Mouse (Mus musculus): Measurements from ENCODE around the gene Trp63. TPM values are rescaled to one million over a fixed set of nuclear protein-coding genes. Genes with fewer than 3 reads are reported as not detected.

Trp63 gene
- total RNA-seq, 2 experiments from 2014 or later: not detected

DNA sequence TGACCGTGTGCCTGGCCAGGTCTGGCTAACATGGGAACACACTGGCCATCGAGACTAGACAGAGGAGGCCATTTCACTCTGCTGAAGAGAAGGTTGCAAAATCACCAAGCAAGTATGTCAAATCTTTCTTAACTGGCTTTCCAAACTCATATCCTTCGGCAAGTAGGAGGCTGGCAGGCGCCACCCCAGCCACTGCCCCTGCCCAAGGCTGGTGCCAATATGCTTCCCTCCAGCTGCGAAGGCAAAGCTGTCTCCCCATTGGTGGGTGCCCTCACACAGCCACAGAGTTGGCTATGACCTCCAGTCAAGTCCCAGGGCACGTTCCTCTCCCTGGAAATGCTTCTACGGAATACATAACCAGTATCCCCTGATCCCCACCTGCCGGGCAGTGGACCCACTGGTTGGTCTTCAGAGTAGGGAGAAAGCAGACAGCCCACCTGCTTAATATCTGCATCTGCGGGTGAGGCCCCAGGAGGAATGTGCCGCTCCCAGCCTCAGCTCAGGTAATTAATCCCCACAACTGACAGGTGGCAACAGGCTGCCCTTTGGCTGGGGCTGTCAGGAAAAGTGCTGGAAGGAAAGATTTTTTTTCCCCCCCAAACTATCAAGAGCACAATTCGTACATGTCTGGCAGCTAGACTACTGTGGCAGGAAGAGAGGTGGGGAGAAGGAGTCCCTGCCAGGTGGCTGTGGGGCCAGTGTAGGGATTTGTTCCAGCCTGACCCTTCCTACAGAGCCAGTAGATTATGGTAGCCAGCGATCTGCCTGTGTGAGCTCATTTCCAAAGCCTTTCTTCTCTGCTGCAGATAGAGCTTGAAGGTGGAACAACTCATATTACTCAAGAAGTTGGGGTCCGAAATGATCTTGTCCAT is 166.3 kb downstream of the Trp63 start:
- no peak for ATAC-seq (replicated peaks; ENCODE audit: low FRiP score, low TSS enrichment, poor library complexity, severe bottlenecking)

DNA sequence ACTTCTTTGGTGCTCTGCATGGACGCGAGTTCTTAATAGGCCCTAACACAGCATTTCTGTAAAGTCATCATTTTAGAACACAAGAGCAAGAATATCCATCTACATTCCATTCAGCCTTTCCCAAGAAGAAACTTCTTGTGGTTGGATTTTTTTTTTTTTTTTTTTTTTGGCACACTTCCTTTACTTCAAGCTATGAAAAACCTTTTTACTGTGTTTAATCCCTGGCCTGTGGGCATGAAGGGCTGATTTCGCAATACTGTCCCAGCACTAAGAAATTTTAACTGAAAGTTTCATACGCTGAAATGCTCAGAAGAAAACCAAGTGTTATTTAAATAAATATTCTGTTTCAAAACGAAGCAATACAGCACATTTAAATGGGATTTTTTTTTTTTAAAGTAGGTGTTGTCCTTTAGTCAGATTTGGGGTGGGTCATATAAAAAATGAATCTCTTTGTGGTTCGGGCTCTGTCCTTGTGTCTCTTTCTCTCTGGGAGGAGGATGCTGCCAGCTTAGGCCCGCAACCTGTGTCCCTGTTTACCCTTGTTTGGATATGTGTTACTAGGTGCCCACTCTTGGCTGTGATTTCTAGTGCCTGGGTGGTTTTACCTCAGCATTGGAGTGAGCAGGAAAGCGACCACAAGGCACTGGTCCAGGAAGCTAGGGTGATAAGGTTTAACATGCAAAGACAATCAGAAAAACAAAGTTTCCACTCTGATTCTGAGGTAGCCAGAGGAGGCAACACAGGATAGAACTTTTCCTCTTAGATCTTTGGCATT is 177.4 kb downstream of the Trp63 start:
- ATAC-seq (replicated peaks; ENCODE audit: low FRiP score, low TSS enrichment, poor library complexity, severe bottlenecking): no peak

DNA sequence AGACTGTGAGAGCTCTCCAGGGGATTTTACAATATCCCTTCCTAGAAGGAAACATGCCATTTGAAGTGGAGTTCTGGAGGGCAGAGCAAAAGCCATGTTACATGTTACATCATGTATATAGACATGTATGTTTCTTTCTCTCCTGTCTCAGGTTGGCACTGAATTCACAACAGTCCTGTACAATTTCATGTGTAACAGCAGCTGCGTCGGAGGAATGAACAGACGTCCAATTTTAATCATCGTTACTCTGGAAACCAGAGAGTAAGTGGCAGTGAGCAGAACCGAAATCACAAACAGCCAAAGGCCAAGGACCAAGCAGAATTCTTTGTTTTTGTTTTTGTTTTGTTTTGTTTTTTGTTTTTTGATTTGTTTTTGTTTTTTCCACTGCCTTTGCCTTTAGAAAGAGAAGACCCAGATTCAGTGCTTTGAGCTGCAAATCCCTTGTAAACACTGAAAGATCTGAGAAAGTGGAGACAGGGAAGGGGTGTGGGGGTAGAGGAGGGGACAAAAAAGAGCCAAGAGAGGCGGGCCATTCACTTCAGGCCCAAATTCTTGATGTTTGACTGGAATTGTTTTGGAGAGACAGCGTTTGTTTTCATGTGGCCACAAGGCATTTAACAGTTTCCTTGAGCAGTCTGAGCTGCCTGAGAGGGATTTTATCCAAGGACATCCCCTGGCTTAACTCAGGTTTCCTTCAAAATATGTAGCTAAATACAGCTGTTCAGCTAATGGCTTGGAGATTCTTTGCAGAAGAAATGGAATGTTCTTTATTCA is 181.7 kb downstream of the Trp63 start:
- ATAC-seq (replicated peaks; ENCODE audit: low FRiP score, low TSS enrichment, poor library complexity, severe bottlenecking): no peak

DNA sequence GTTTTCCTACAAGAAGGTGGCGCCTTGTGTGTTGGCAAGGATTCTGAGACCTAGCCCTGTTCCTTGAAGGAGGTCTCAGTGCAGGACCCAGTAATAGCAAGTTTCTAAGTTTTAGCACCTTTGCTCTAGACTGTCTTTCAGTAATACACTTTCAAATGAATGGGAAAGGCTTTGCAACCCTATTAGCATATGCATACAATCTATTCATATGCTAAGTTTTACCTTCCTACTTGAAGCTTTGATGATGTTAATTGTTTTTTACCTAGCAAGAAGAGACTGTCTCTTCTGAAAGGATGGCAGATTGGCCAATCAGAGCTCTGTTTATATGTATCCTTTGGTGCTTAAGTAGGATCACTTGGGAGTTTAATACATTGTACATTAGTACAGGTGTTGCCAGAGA is 187.9 kb downstream of the Trp63 start:
- ATAC-seq (replicated peaks; ENCODE audit: low FRiP score, low TSS enrichment, poor library complexity, severe bottlenecking): no peak

DNA sequence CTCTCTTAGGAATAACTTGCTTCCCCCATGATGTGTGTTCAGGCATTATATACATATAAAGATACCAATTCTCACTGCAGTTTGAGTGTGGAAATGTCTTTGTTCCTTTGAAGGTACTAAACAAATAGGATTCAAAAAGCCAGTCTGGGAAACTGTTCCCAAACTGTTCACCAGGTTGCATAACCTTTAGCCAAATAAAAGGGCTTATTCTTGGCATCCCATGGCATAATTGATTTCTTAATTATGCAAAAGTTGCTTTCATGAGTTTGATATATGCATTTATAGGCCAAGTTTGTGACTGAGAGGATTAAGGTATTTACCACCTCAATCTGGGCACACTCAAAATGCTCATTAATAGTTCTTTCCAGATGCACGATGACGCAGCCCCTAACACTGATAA is 192.1 kb downstream of the Trp63 start:
- ATAC-seq (replicated peaks; ENCODE audit: low FRiP score, low TSS enrichment, poor library complexity, severe bottlenecking): no peak

DNA sequence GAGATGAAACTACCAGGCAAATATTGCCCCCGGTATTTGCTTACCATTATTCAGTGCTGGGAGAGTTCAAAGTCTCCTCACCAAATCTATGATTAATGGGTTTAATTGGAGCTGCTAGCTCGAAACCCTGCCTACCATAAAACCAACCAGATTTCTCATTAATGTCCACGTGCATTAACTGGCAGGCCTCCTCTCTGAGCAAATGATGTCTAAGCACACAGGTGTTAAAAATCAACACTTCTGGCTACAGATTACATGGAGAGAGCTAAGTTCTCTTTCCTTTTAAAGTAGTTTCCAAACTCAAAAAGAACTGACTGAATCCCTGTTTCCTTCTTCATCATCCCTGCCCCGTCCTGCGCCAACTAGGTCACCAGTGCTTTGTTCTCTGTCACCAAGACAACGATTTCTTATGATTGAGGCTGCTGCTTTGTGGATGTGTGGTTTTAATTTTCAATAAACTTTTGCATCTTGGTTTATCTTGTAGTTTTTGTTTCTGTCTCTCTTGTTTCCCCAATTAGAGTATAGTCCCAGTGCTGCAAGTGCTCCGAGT is 193.9 kb downstream of the Trp63 start:
- no peak for ATAC-seq (replicated peaks; ENCODE audit: low FRiP score, low TSS enrichment, poor library complexity, severe bottlenecking)

DNA sequence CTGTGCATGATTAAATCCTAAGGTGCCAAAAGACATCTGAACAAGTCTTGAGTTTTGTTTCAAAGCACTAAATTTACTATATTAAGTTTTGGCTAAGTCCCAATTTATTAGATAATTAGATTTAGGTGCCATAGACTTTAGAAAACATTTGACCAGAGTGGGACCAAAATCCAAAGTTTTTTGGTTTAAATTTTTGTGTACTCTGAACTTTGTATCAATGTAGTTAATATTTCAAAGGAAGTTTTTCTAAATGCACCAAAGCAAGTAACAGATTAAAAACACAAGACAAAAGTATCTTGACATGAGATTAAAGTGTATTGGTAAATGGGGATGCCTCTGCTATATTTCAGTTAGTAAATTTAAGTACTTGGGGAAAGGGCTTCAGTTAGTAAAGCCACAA is 194.6 kb downstream of the Trp63 start:
- ATAC-seq (replicated peaks; ENCODE audit: low FRiP score, low TSS enrichment, poor library complexity, severe bottlenecking): no peak

DNA sequence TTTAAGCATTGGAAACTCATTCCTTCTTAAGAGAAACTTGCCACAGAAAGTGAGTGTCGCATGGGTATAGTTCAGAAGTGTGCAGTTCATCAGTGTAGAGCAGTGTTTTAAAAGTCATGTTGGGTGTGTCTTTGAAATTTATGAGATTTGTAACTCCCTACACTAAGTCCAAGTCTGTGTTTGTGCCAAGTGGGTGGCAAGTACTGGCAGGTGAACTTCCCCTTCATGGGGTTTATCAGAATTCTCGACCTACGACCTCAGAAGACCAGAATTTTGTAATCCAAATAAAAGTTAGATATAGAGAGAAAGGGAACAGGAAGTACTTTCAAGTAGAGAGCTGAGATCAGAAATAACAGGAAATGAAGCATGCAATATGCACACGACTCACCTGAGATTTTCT is 215.5 kb downstream of the Trp63 start:
- no peak for ATAC-seq (replicated peaks; ENCODE audit: low FRiP score, low TSS enrichment, poor library complexity, severe bottlenecking)

DNA sequence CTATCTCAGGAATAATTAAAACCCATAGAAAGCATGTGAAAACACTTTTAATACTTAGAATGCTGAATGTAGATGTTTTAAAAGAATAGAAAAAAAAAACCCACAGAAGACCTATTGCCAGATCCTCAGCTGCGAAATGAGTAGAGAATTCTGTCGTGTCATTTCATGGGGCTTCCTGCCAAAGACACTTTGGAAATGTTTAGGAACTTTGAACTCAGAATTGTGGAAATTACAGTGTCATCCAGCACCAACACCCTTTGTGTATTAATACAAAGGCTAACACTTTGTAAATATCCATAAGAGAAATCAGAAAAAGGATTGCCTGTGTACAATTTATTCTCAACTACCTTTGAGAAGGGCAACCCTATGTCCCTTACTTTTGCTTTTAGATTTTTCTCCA is 216.1 kb downstream of the Trp63 start:
- no peak for ATAC-seq (replicated peaks; ENCODE audit: low FRiP score, low TSS enrichment, poor library complexity, severe bottlenecking)

DNA sequence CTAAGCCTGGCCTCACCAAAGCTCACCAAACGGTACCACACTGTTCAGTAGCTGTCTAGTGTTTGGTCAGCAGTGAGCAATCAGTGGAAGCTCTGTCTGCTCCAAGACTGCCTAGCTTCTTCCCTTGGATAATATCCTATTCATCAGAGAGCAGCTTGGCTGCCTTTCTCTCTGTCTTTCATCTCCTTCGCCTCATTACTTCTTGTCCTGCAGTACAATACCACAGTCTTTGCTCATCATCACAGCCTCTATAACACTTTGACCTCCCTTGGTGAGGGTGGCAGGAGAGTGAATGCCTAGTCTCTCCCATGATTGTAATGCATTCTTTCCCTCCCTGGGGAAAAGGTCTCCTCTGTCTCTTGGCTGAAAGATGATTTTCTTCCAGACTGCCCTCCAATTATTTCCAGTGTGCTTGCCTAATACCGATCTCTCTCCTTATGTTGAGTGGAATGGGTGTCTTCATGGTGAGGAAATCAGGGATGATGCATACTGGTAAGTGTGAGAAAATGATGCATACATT is 216.9 kb downstream of the Trp63 start:
- no peak for ATAC-seq (replicated peaks; ENCODE audit: low FRiP score, low TSS enrichment, poor library complexity, severe bottlenecking)

DNA sequence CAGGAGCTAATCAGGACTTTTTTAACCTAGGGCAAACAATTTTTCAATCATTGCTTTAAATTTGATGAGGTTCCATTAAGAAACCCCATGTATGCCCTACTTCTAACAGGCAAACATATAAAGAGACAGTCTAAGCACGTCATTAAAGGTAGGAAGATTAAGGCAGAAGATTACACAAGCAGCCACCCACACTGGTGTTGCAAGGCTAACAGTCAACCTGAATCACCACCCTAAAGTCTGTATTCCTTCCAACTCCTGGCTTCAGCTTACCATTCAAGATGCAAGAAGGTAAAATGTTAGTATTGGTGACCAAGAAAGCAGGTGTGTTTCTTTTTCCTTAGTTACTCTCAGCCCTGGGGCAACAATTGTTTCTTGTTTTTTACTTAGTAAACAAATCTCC is 228.6 kb downstream of the Trp63 start:
- no peak for ATAC-seq (replicated peaks; ENCODE audit: low FRiP score, low TSS enrichment, poor library complexity, severe bottlenecking)

DNA sequence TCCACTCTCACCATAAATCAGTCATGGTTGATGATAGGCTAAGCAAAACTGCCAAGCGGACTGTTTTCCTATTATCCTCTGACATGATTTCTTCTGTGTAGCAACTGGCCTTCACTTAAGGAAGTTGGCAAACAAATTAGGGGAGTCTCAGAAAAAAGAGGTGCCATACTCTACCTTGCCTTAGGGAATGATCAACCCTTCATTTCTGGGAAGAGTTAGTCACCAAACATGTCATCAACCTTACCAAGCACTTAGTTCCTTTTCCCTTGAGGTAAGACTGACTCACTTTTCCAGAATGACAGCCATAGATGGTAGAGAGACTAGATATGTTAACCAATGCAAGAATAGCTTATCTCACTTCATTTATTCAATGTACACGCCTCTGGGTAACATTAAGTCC is 250.6 kb downstream of the Trp63 start:
- no peak for ATAC-seq (replicated peaks; ENCODE audit: low FRiP score, low TSS enrichment, poor library complexity, severe bottlenecking)
